Mouse (Mus musculus): ENCODE measurements around the gene Lsm4.

- no peak for TF ChIP-seq GATA1 (IDR thresholded peaks at IDR 0.05; ENCODE audit: borderline replicate concordance, low read length)
- TF ChIP-seq FLI1 (IDR thresholded peaks at IDR 0.05; ENCODE audit: low read length), result no peak
These were observed 30.0 kb upstream of the Lsm4 start for GRCm38 (mm10) chr8:70643019-70643418.

All from megakaryocyte, embryonic 14.5 days (primary cell).